Mouse (Mus musculus) right cerebral cortex, postnatal 36 days (tissue): ENCODE results near the gene Rnf214.
"Not testable (repeated sequence)": the region's sequence is repeated elsewhere in the genome, so short reads cannot be mapped to it uniquely, and the experiment has no call there.

Experiments used
- DNase-seq, 2 experiments: peaks; one replicate each; pipeline ENCODE4 v3.0.0; 2022; ENCODE audit warnings: low spot score in 2 of 2, mixed read lengths in 1 of 2

Gene Rnf214

GRCm38 (mm10) chr9:45850528-45851155, 56.1 kb downstream of the Rnf214 start:
- no peak for DNase-seq

DNA sequence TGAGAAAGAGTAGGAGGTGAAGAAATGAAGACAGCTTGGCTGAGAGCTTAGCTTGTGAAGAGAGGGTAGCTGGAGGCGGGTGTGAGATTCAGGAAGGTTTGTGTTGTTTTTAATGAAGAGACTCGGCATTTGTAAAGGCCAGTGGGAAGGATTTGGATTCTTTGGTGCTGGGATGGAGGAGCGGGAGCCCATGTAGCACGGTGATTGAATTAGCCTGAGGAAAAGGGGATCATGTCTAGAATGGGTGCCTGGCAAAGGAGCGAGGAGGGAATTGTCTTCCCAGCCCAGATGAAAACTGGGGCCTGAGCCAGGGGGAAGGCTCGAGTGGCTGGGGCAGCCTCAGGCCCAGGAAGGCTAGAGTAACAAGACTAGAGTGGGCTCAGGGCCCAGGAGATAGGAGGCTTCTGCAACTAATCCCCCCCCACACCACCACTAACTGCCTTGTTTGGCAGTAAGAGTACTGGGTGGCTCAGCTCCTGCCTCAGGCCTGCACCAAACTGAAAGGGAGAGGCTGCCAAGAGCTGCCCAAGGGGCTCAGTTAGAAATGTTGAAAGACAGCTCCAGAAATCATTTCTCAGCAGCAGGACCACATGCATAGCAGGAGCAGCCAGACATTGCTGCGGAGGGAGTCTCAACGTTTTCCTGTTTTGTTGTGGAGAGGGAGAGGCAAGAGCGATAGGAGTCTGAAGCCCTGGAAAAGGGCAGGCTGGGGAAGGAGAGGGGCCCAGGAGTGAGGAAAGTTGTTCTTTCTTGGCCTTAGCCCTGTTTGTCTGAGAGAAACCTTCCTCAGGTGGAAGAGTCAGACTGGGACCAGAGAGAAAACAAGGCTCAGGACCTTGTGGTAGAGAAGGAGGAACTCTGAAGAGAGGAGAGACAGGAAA, 56.9 kb downstream of the Rnf214 start:
- DNase-seq, result peak; percentile 70 to 81

DNA sequence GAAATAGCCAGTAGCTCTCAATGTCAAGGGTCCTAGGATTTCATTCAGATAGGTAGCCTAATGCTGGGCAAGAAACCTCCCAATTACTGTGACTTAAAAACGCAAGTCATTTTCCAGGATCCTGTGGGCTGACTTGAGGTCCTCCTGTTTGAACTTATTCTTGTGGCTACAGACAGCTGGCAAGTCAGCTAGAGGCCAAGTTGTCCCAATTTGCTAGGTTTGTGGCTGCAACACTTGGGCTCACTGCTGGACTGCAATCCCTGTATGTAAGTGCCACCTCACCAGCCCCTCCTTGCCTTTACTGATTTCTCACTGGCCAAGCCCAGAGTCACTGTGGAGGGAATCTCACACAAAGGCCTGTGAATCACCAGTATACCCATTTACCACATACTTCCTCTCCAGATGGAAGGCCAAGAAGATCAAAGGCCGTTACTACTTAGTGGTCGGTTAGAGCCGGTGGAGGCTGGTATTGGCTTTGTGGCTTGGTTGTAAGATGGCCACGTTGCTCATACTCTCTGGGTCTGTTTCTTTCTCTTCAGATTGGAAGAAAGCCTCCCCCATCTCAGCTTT, 59.7 kb downstream of the Rnf214 start:
- no peak for DNase-seq

DNA sequence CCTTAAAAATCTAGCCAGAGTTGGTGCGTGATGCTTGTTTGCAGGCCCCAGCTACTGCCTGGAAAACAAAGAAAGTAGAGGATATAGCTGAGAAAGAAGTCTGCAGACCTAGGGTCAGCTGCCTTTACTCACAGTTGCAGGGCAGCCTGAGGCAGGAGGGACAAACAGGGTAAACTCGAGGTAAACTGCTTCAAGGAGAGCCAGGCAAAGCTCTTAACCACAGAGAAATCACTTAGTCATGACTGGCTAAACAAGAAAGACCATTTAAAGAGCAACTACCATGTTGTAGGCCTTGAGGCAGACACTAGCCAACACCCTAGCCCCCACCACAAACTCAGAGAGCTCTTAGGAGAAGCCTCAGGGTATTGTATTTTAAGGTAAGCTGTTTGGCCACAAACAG, 60.5 kb downstream of the Rnf214 start:
- DNase-seq, result not testable (repeated sequence)

DNA sequence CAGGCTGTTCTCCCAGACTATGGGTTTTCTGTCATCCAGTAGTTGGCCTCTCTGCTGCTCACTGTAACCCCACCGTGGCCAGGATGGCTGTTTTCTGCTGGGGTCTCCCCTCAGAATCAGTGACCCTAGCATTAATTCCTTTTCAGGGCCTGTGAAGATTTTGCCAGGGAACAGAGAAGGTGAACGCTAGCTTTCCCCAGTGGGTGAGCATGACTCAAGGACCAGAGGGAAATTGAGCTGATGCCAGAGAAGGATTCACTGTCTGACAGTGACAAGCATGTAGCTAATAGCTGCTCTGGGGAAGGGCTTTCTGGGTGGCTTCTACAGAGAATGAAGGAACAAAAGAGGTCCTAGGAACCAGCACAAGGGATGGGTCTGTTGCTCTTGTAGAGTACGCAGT, 61.2 kb downstream of the Rnf214 start:
- no peak for DNase-seq

DNA sequence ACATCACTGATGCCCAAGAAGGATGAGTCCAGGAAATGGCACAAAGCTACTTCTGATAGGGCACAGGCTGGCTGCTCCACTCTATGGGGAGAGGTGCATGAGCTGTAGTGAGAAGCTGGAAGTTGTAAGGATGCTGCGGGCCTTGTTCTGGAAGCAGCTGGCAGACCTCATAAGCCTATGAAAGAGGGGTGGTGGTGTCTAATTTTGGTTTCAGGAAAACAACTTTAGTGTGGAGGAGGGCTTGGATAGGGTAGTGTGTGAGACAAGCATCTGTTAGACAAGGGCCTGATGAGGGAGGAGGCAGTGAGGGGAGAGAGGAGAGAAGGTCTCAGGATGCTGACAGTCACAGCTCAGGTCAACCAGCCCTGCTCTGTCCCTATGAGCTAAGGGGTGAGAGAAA, 62.9 kb downstream of the Rnf214 start:
- DNase-seq, result peak in 1 of 2 experiments; percentile 45

DNA sequence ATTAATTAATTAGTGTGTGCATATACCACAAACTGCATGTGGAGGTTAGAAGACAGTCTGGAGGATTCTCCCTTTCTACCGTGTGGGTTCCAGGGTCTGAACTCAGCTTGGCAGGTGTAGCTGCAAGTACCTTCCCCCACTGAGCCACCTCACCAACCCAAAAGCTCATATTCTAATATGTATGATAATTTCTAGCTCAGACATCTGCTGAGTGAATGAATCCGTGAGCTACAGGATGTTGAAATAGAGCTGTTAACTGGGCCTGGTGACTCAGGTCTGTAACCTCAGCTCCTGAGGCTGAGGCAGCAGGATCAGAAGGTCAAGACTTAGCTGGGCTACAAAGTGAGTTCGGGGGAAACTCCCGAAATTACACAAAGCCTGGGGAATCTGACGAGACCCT, 63.7 kb downstream of the Rnf214 start:
- no peak for DNase-seq

GRCm38 (mm10) chr9:45841458-45841857, 65.3 kb downstream of the Rnf214 start:
- no peak for DNase-seq

- no peak for DNase-seq
Measured at GRCm38 (mm10) chr9:45840331-45840730, 66.4 kb downstream of the Rnf214 start.

GRCm38 (mm10) chr9:45839982-45840300, 66.8 kb downstream of the Rnf214 start:
- no peak for DNase-seq

GRCm38 (mm10) chr9:45839139-45839981, 67.4 kb downstream of the Rnf214 start:
- DNase-seq, result no peak

DNA sequence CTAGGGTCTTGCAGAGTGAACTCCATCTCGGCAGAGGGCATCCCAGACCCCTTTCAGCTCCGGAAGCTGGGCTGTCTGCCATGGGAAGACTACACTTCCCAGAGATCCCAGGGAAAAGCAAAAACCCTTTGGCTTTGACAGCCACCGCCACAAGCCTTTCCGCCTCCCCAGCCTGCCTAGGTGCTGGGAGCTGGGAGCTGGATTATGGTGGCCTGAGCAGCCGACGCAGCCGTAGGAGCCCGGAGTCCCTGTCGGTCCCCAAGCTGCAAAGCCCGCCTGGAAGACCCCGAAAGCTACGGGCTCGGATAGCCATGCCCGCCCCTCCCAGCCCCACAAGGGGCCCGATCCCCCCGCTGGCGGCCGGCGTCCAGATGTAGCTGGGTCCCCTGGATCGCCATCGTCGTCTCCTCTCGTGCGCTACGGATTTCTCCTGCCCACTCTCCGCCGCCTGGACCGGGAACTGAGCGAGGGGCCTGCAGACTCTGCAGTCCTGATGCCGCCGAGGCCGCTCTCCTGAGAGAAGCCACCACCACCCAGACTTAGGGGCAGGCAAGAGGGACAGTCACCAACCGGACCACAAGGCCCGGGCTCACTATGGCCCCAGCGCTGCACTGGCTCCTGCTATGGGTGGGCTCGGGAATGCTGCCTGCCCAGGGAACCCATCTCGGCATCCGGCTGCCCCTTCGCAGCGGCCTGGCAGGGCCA, 68.1 kb downstream of the Rnf214 start, which contains the start of gene Bace1:
Gene Bace1, plus strand, starts transcription at position 147 of the 705 bp plus-strand sequence.
- peak; percentile 76 to 78 for DNase-seq

GRCm38 (mm10) chr9:45838069-45838433, 68.7 kb downstream of the Rnf214 start:
- no peak for DNase-seq

- no peak for DNase-seq
Measured at GRCm38 (mm10) chr9:45833461-45833860, 73.2 kb downstream of the Rnf214 start.

DNA sequence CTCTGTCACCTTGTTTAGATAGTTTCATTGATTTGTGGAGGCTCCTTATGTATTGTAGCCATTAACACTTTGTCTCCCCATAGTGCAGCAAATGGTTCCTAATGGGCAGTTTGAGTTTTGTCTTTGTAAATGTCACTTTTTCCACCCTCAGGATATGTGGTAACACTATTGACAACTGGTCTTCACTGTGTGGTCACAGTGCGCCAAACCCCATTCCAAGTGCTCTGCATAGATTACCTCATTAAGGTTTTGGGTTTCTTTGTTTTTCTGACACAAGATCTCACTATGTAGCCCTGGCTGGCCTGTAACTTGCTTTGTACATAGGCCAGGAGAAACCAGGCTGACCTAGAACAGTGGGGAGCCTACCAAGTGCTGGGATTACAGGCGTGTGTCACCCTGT, 73.8 kb downstream of the Rnf214 start:
- DNase-seq, result no peak

- DNase-seq, result peak in 1 of 2 experiments; percentile 45
Measured at GRCm38 (mm10) chr9:45829107-45829506, 77.6 kb downstream of the Rnf214 start.

DNA sequence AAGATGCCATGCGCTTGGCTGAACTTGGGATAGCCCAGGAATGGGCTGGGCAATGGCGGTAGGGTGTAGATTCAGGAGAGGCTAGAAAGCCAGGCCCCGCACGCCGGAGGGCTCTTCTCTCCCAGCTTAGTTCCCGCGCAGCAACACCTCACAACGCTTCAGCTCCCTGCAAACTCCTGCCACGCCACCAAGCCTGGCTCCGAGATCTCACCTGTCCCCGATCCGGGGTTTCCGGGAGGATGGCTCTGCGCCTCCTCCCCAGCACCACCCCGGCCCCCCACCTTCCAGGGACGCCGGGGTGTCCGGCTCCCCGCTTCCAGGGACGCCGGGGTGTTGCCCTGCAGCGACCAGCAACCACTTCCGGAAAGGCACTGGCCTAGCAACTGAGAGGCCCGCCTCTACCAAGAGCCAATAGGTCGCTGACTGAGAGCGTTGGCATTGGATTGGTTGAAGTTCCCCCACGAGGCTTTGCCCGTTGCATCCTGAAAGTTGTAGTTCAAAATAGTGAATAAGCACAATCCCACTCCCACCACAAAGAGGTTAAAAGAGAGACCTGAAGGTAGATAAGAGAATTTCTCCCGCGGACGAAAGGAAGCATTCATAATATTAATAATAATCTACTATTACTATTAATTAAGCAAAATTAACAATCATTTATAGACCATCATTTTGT, 78.3 kb downstream of the Rnf214 start, which contains the start of gene Cep164:
Gene Cep164, minus strand, starts transcription at position 401 of the 673 bp plus-strand sequence.
- peak; percentile 84 to 91 for DNase-seq

DNA sequence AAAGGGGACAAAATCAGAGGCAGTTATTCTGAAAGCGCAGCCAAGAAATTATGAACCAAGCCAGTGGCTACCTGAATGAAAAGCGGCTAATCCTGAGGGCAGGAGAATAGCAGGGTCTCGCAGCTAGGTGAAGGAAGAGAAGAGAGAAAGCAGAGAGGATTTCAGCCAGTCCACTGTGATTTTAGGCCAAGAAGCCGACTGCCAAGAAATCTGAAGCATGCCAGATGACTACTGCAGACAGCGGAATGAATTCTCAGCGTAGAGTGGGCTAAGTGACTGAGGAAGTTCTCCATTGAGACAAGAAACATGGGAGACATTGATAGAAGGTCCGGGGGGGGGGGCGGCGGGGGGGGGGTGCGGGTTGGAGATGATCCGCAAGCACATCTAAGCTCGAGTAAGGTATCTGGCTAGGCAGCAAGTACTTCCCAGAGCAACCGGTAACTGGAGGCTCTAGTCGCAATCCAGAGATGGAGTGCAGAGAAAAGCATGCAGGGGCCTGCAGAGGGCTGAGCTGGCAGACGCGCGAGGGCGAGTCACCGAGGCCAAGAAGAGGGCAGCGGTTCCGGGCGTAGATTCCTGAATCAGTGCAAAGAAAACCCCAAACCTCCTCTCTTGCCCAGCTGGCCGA, 78.9 kb downstream of the Rnf214 start:
- DNase-seq, result no peak

- DNase-seq, result no peak
Measured at GRCm38 (mm10) chr9:45818406-45819011, 88.2 kb downstream of the Rnf214 start.

DNA sequence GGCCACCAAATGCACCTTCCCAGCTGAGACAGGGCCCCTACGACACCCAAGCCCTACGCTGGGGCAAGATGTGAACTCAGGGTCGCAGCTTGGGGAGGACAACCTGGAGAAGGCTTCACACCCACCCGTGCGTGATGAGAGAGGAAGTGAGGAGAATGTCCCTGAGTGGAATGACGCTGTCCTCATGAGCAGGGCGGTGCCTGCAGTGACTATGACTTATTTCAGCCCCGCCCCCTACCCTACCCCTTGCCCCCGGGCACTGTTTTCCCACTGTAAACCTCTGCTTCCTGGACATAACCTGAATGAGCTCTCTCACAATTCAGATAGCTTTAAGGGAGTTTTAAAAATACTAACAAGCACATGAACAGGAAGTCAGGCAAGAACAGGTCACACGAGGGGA, 91.2 kb downstream of the Rnf214 start:
- no peak for DNase-seq
